Mouse (Mus musculus) stomach, embryonic 15.5 days (tissue): ENCODE measurements around the gene Cox6b2. TPM values are rescaled to one million over a fixed set of nuclear protein-coding genes. Genes with fewer than 3 reads are reported as not detected.

Source experiments
- ATAC-seq: fragments of 200-750 bp; cut with Nextera tagmentation; 2 replicates; pipeline ENCODE4 v1.8.0; 2017; ENCODE audit warnings: low read depth, moderate number of reproducible peaks, moderate TSS enrichment; ENCODE audit not compliant: insufficient read depth, low FRiP score
- H3K27ac ChIP-seq: fragments of 300-500 bp; sonication (generic); 2 replicates; pipeline ENCODE4 v1.5.1; 2015; ENCODE audit warnings: mild to moderate bottlenecking, inconsistent platforms
- H3K27me3 ChIP-seq: fragments of 300-500 bp; sonication (generic); replicated peaks from 2 replicates; pipeline ENCODE4 v1.6.1; 2015; ENCODE audit warnings: inconsistent platforms
- H3K36me3 ChIP-seq: fragments of 300-500 bp; sonication (generic); 2 replicates; pipeline ENCODE4 v1.6.1; 2015; ENCODE audit warnings: inconsistent platforms
- H3K4me1 ChIP-seq: fragments of 300-500 bp; sonication (generic); 2 replicates; pipeline ENCODE4 v1.6.1; 2015; ENCODE audit warnings: inconsistent platforms
- H3K4me2 ChIP-seq: fragments of 300-500 bp; sonication (generic); 2 replicates; pipeline ENCODE4 v1.6.1; 2015; ENCODE audit warnings: mild to moderate bottlenecking, inconsistent platforms
- H3K4me3 ChIP-seq: fragments of 300-500 bp; sonication (generic); replicated peaks from 2 replicates; pipeline ENCODE4 v1.5.1; 2015; ENCODE audit warnings: inconsistent platforms
- H3K9ac ChIP-seq: fragments of 300-500 bp; sonication (generic); 2 replicates; pipeline ENCODE4 v1.6.1; 2015; ENCODE audit warnings: inconsistent platforms
- H3K9me3 ChIP-seq: fragments of 300-500 bp; sonication (generic); 2 replicates; pipeline ENCODE4 v1.6.1; 2016; ENCODE audit warnings: inconsistent platforms
- WGBS: fragments of 180-500 bp; shearing (Covaris S2); methylation state at CpG from one replicate; pipeline ENCODE4 v1.1.7; 2015; 5-methylcytosine and 5-hydroxymethylcytosine counted together
- polyA plus RNA-seq: library from polyadenylated mRNA; unstranded; fragments of >200 nt; fragmentation: Nextera tagmentation; extraction: Ambion mirVana; gene quantifications from 2 replicates; pipeline ENCODE4 v1.2.1, GENCODE M21; 2015

Cox6b2 gene
- polyA plus RNA-seq, 1 experiment from 2014 or later: 70.7 TPM

DNA sequence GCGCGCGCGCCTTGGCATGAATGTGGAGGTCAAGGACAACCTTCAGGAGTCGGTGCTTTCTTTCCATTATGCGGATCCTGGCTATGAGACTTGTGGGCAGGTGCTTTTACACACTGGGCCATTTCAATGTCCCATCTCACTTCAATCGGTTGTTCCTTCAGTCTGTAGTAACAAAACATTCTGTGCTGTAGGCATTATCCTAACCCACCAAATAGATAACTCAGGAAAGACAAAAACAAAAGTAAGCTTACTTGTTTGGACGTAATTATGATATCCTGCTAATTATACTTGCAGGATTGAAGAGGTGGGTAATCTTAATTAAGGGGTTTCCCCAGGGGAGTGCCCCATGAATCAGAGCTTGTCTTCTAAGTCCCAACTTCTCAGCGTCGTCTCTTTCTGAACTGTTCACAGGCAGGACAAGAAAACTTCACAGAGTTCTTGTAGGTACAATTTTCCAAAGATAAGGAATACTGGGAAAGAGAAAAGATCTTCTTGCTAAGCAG lies 13.8 kb downstream of the Cox6b2 start:
- Histone ChIP-seq H3K27ac (peak overlapping the region; percentile 71), H3K4me3 (peak overlapping the region; percentile 34), H3K9me3 (no peaks in the 10 kb centered on the region), H3K4me1 (peaks cover 29% of the 10 kb centered on the region), H3K27me3 (no peaks in the 10 kb centered on the region), H3K4me2 (peak overlapping the region; percentile 56), H3K36me3 (no peaks in the 10 kb centered on the region), H3K9ac (no peak overlapping the region)
- ATAC-seq: no peak
- 52% methylated on average over 10 of the region's 10 CpGs for WGBS

GRCm38 (mm10) chr7:4732968-4733392 lies 19.9 kb downstream of the Cox6b2 start:
- WGBS: 49% methylated on average over 6 of the region's 6 CpGs
- ATAC-seq: peak; percentile 70
- Histone ChIP-seq H3K4me3 (no peak overlapping the region), H3K9me3 (no peaks in the 10 kb centered on the region), H3K4me1 (no peaks in the 10 kb centered on the region), H3K9ac (no peak overlapping the region), H3K27me3 (no peaks in the 10 kb centered on the region), H3K4me2 (no peak overlapping the region), H3K27ac (no peak overlapping the region), H3K36me3 (no peaks in the 10 kb centered on the region)

DNA sequence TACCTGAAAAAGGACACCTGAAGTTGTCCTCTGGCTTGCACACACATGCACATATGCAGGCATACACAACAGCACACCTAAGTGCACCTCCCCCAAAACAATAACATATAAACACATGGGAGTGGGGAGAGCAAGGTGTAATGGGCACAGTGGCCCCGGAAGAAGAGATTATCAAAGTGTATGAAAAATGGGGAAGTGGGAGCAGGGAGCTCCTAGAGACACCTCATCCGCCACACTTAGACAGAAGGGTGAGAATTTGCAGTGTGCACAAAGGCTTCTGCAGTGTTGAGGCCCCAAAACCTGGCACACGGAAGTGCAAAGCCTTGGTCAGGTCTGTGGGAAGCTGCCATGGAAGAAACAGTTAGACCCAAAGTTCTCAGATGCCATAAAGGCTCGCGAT lies 21.8 kb downstream of the Cox6b2 start:
- ATAC-seq: no peak
- H3K4me2 ChIP-seq: no peak overlapping the region
- H3K36me3 ChIP-seq: no peaks in the 10 kb centered on the region
- no peak overlapping the region for H3K4me3 ChIP-seq
- H3K27me3 ChIP-seq: no peaks in the 10 kb centered on the region
- no peaks in the 10 kb centered on the region for H3K9me3 ChIP-seq
- H3K27ac ChIP-seq: no peak overlapping the region
- no peaks in the 10 kb centered on the region for H3K4me1 ChIP-seq
- H3K9ac ChIP-seq: no peak overlapping the region
- WGBS: 71% methylated on average over 5 of the region's 5 CpGs

DNA sequence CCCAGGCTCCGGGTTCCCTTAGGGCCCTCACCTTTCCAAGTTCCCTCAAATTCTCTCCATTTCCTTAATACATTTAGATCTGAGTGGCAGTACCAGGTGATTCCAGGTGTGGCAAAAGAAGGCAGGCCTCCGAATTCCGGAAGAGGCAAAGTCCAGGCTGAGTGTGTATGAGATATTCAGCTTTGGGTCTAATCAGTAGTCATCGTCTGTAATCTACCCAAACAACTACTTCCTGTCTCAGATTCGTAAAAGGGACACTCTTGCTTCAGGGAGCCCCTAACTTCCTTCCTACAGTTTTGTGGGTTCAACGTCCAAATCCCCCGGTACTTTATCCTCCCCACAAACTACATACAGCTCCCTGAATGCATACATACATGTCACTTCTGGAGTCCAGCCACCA lies 27.7 kb downstream of the Cox6b2 start, which contains the start of gene Tmem150b:
TSS of gene Tmem150b (minus strand) at position 81 of the 400 bp plus-strand sequence.
- Histone ChIP-seq H3K27me3 (no peaks in the 10 kb centered on the region), H3K9me3 (no peaks in the 10 kb centered on the region), H3K4me2 (peak within 1 kb of the TSS; percentile 59), H3K27ac (peak within 1 kb of the TSS; percentile 82), H3K36me3 (no peaks in the 10 kb centered on the region), H3K4me3 (peak within 1 kb of the TSS; percentile 40), H3K9ac (no peak within 1 kb of the TSS), H3K4me1 (peaks cover 10% of the 10 kb centered on the region; the same call in 1 of the 2 replicates)
- 66% methylated on average over 7 of the region's 7 CpGs for WGBS
- no peak for ATAC-seq

DNA sequence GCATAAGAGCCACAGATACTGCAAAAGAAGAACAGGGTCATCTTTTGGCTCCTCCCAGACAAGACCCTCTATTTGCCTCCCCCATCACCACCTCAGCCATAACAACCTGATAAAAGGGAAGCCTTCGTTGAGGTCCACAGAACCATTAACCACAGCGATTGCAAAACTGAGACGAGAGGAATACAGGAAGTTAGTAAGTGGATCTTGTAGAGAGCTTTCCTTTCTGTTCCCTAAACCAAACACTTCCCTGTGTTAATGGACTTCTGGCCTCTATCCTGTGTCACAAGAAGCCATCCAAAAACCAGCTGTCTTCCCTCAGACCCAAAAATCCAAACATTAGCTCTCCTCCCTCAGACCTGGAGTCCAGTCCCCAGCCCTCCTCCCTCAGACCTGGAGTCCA lies 28.5 kb downstream of the Cox6b2 start:
- Histone ChIP-seq H3K27me3 (no peaks in the 10 kb centered on the region), H3K9ac (no peak overlapping the region), H3K9me3 (no peaks in the 10 kb centered on the region), H3K4me2 (peak overlapping the region; percentile 59), H3K4me3 (peak overlapping the region; percentile 40), H3K36me3 (no peaks in the 10 kb centered on the region), H3K27ac (peak overlapping the region; percentile 82), H3K4me1 (peaks cover 10% of the 10 kb centered on the region; the same call in 1 of the 2 replicates)
- WGBS: 31% methylated on average over 3 of the region's 3 CpGs
- peak; percentile 47; the same call in 1 of the 2 replicates for ATAC-seq

DNA sequence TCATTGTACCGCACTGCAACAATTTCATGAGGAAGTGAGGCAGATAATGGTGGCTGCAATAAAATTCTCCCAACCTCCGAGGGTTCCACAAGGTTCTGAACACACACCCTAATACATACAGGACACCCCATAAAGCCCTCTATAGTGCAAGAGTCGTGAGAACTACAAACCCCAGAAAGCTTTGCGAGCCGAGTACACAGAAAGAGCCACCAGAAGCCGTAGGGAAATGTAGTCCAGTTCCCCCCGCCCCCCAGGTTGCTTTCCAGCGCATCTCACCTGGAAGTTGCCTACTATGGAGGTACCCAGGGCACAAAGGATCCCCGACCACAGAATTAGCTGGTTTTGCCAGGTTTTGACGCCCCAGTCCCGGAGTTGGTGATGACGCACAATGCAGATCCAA lies 29.4 kb downstream of the Cox6b2 start:
- 32% methylated on average over 12 of the region's 12 CpGs for WGBS

GRCm38 (mm10) chr7:4719276-4719675 lies 33.6 kb downstream of the Cox6b2 start:
- 86% methylated on average over 3 of the region's 3 CpGs for whole genome bisulfite sequencing
- Histone ChIP-seq H3K4me2 (no peak overlapping the region), H3K27me3 (no peaks in the 10 kb centered on the region), H3K9me3 (no peaks in the 10 kb centered on the region), H3K4me3 (no peak overlapping the region), H3K9ac (no peak overlapping the region), H3K36me3 (peaks cover 5% of the 10 kb centered on the region), H3K4me1 (peaks cover 7% of the 10 kb centered on the region; the same call in 1 of the 2 replicates), H3K27ac (no peak overlapping the region)
- no peak for ATAC-seq

More for the DNA sequence above, 29.4 kb downstream of the Cox6b2 start:
- ATAC-seq: peak; percentile 40; the same call in 1 of the 2 replicates
- H3K4me2 ChIP-seq: peak overlapping the region; percentile 59
- no peaks in the 10 kb centered on the region for H3K27me3 ChIP-seq
- 0 out of 2 replicates have a peak overlapping the region, but pooled peaks have one; percentile 82 for H3K27ac ChIP-seq
- no peaks in the 10 kb centered on the region for H3K36me3 ChIP-seq
- peaks cover 10% of the 10 kb centered on the region; the same call in 1 of the 2 replicates for H3K4me1 ChIP-seq
- no peaks in the 10 kb centered on the region for H3K9me3 ChIP-seq
- no peak overlapping the region for H3K9ac ChIP-seq
- H3K4me3 ChIP-seq: peak overlapping the region; percentile 40

DNA sequence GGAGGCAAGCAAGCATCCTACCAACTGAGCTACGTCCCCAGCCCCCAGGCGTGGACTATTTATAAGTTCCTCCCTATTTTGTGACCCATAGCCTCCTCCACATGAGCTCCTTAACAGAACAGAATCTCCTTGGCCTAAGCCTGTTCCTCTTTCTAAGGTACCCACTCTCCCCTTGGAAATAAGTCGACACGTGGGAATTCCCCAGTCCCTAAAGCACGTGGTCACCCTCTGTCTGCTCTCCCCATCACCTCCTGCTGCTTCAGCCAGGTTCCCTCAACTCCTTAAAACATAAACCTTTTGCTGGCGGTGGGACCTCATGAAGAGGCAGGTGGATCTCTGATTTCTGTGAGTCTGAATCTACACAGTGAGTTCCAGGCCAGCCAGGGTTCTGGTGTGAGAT lies 35.9 kb downstream of the Cox6b2 start:
- H3K9me3 ChIP-seq: no peaks in the 10 kb centered on the region
- H3K4me2 ChIP-seq: no peak overlapping the region
- H3K4me1 ChIP-seq: no peaks in the 10 kb centered on the region
- peaks cover 11% of the 10 kb centered on the region for H3K36me3 ChIP-seq
- WGBS: 66% methylated on average over 6 of the region's 6 CpGs
- ATAC-seq: no peak
- H3K27ac ChIP-seq: no peak overlapping the region
- no peaks in the 10 kb centered on the region for H3K27me3 ChIP-seq
- no peak overlapping the region for H3K4me3 ChIP-seq
- H3K9ac ChIP-seq: no peak overlapping the region

DNA sequence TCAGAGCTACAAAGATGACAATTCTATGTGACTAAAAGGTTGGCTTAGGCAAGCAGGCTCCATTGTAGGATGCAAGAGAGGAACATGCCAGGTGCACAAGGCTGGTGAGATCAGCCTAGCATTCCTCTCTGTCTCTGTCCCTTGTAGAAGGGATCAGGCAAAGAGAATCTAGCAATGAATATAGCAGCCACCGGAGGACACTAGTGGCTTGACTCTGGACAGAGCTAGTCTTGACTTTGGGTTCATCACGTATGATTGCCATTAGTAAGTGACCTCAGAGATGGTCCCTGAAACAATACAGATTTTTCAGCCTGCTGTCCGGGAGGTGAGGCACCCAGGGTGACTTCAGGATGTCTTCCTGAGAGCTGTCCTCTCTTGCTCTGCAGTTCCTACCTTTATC lies 40.3 kb downstream of the Cox6b2 start:
- Histone ChIP-seq H3K27ac (no peak overlapping the region), H3K9me3 (no peaks in the 10 kb centered on the region), H3K4me1 (no peaks in the 10 kb centered on the region), H3K36me3 (peaks cover 24% of the 10 kb centered on the region), H3K4me2 (no peak overlapping the region), H3K9ac (no peak overlapping the region), H3K27me3 (no peaks in the 10 kb centered on the region), H3K4me3 (no peak overlapping the region)
- WGBS: 85% methylated on average over 3 of the region's 3 CpGs
- ATAC-seq: no peak

DNA sequence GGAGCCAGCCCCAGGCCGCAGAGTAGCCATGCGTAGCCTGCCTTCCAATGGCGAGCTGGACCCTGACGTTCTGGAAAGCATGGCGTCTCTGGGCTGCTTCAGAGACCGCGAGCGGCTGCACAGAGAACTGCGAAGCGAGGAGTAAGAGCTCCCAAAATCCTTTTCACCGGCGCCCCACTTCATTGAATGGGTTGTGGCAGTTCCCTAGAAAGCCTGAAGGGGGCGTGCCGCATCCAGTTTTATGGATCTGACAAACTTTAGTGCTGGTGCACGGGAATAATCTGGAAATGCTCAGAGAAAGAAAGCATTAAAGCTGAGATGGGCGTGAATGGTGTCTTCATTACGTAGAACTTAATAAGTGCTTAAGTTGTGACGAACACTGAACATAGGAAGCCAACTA lies 47.8 kb downstream of the Cox6b2 start:
- 42% methylated on average over 18 of the region's 18 CpGs for WGBS
- Histone ChIP-seq H3K4me1 (no peaks in the 10 kb centered on the region), H3K36me3 (peaks cover 30% of the 10 kb centered on the region), H3K9ac (0 out of 2 replicates have a peak overlapping the region, but pooled peaks have one; percentile 2), H3K4me3 (no peak overlapping the region), H3K27me3 (no peaks in the 10 kb centered on the region), H3K4me2 (no peak overlapping the region), H3K27ac (no peak overlapping the region), H3K9me3 (no peaks in the 10 kb centered on the region)
- ATAC-seq: no peak

GRCm38 (mm10) chr7:4703195-4703594 lies 49.7 kb downstream of the Cox6b2 start:
- WGBS: 89% methylated on average over 7 of the region's 7 CpGs
- Histone ChIP-seq H3K9ac (no peak overlapping the region), H3K4me1 (no peaks in the 10 kb centered on the region), H3K27ac (no peak overlapping the region), H3K36me3 (peaks cover 26% of the 10 kb centered on the region), H3K9me3 (no peaks in the 10 kb centered on the region), H3K4me3 (no peak overlapping the region), H3K27me3 (no peaks in the 10 kb centered on the region), H3K4me2 (no peak overlapping the region)
- no peak for ATAC-seq

GRCm38 (mm10) chr7:4702334-4702733 lies 50.6 kb downstream of the Cox6b2 start:
- no peak overlapping the region for H3K27ac ChIP-seq
- H3K4me3 ChIP-seq: no peak overlapping the region
- no peaks in the 10 kb centered on the region for H3K27me3 ChIP-seq
- peaks cover 22% of the 10 kb centered on the region; the same call in 1 of the 2 replicates for H3K36me3 ChIP-seq
- H3K9ac ChIP-seq: no peak overlapping the region
- no peak for ATAC-seq
- H3K4me1 ChIP-seq: no peaks in the 10 kb centered on the region
- 55% methylated on average over 8 of the region's 8 CpGs for WGBS
- H3K9me3 ChIP-seq: no peaks in the 10 kb centered on the region
- no peak overlapping the region for H3K4me2 ChIP-seq
